Mouse (Mus musculus): Measurements from ENCODE around the gene Tab1. TPM values are rescaled to one million over a fixed set of nuclear protein-coding genes. Genes with fewer than 3 reads are reported as not detected.

Tab1 gene
- total and polyA plus RNA-seq, 2 experiments from 2014 or later: 23.6 to 43.5 TPM

DNA sequence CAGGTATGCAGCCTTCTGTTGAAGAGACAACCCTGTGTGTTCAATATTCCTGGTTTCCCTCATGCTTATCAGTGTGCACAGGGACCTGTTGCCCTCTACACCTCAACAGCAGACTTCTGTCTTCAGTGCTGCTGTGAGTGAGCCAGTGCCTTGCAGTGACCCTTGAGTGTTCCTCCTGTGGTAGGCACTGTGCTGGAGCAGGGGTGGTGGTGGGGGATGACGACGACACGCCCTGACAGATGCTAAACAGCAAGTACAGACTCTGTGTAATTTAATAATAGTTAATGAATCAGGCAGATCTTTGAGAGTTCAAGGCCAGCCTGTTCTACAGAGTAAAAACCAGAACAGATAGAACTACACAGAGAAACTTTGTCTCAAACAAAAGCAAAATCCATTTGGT lies 3.7 kb downstream of the Tab1 start:
- no peak for TF ChIP-seq CTCF (IDR thresholded peaks at IDR 0.05)
- H3K27me3 ChIP-seq (ENCODE audit: insufficient read depth, low read length): no peaks in the 10 kb centered on the region
- no peak overlapping the region for H3K4me2 ChIP-seq (ENCODE audit: low read depth, low read length, poor library complexity, severe bottlenecking)
- ATAC-seq (ENCODE audit: low FRiP score) (no peak), DNase-seq (ENCODE audit: low spot score) (no peak)
- H3K9me3 ChIP-seq (ENCODE audit: low read length): no peaks in the 10 kb centered on the region
- no peaks in the 10 kb centered on the region for H3K36me3 ChIP-seq (ENCODE audit: insufficient read depth, low read length)
- 95% methylated on average over 3 of the region's 3 CpGs for WGBS
- peaks cover 12% of the 10 kb centered on the region for H3K4me1 ChIP-seq (ENCODE audit: insufficient read depth, low read length)
- no peak overlapping the region for H3K27ac ChIP-seq (ENCODE audit: low read depth, low read length)
- H3K9ac ChIP-seq (replicated peaks; ENCODE audit: low read length, poor library complexity, severe bottlenecking): no peak overlapping the region
- no peak overlapping the region for H3K4me3 ChIP-seq (ENCODE audit: low read depth, low read length)

DNA sequence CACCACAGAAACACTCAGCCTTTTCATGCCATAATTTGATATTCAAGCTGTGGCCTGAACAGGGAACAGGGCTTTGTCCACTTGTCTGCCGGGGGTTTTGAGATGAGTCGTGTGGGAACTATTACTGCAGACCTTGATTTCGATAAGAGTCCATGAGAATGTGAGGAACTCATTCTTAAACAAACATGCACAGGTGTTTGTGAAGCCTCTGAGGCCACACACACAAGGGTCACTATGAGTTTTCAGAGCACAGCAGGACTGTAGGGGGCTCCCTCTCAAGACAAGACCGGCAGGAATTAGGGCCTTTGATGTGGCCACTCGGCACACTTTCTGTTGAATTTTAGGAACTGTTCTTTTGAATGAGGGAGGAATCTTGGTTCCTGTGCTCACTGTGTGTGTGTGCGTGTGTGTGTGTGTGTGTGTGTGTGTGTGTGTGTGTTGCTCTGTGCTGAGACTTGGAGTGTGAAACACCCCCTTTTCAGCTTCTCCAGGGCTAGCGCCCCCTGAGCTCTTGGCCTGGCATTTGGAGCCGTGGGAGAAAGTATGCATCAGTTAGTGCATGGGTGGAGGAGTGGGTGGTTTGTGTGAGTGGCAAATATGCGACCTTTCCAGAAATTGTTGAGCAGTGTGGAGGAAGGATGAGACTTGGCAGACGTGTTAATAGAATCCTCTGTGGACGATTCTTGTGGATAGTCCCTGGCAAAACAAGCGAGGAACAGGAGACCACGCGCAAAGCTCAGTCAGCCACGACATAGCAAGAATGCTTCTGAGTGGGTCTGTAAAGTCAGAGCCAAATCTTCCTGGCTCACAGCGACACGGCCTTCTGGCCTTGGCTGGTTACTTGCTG lies 5.2 kb downstream of the Tab1 start:
- Histone ChIP-seq H3K27me3 (ENCODE audit: insufficient read depth, low read length) (no peaks in the 10 kb centered on the region), H3K36me3 (ENCODE audit: insufficient read depth, low read length) (0 out of 2 replicates have a peak, but pooled peaks cover under 1% of the 10 kb centered on the region), H3K27ac (ENCODE audit: low read depth, low read length) (no peak overlapping the region), H3K9ac (replicated peaks; ENCODE audit: low read length, poor library complexity, severe bottlenecking) (no peak overlapping the region; the same call in 1 of the 2 replicates), H3K4me2 (ENCODE audit: low read depth, low read length, poor library complexity, severe bottlenecking) (no peak overlapping the region), H3K9me3 (ENCODE audit: low read length) (no peaks in the 10 kb centered on the region), H3K4me3 (ENCODE audit: low read depth, low read length) (no peak overlapping the region), H3K4me1 (ENCODE audit: insufficient read depth, low read length) (peaks cover 10% of the 10 kb centered on the region; the same call in 1 of the 2 replicates)
- peak; percentile 30 for DNase-seq (ENCODE audit: low spot score)
- peak; percentile 33; the same call in 1 of the 2 replicates for TF ChIP-seq CTCF (IDR thresholded peaks at IDR 0.05)
- WGBS: 54% methylated on average over 17 of the region's 17 CpGs
- ATAC-seq (ENCODE audit: low FRiP score): 0 out of 2 replicates have a peak, but pooled peaks have one; percentile 32

DNA sequence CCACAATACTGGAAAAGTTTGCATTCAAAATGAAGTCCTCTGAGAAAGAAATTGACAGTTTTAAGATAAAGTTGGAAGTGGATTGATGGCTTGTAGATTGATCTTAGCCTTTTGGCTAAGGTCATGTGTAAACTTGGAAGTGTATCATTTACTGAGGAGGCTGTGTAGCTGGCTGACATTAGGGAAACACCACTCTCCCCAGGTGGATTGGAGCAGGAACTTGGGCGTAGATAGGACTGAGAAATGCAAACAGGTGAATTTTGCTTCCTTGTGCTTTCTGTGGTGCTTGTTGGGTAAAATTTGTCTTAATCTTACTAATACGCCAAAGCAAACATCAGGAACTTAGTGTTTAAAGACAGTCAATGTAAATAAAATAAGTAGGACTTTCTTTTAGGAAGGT lies 7.4 kb downstream of the Tab1 start:
- Histone ChIP-seq H3K4me2 (ENCODE audit: low read depth, low read length, poor library complexity, severe bottlenecking) (no peak overlapping the region), H3K36me3 (ENCODE audit: insufficient read depth, low read length) (0 out of 2 replicates have a peak, but pooled peaks cover 3% of the 10 kb centered on the region), H3K9ac (replicated peaks; ENCODE audit: low read length, poor library complexity, severe bottlenecking) (no peak overlapping the region), H3K4me1 (ENCODE audit: insufficient read depth, low read length) (no peaks in the 10 kb centered on the region), H3K27me3 (ENCODE audit: insufficient read depth, low read length) (no peaks in the 10 kb centered on the region), H3K27ac (ENCODE audit: low read depth, low read length) (no peak overlapping the region), H3K9me3 (ENCODE audit: low read length) (no peaks in the 10 kb centered on the region), H3K4me3 (ENCODE audit: low read depth, low read length) (no peak overlapping the region)
- WGBS: 100% methylated on average over 2 of the region's 2 CpGs
- no peak for ATAC-seq (ENCODE audit: low FRiP score)
- DNase-seq (ENCODE audit: low spot score): no peak
- TF ChIP-seq CTCF (IDR thresholded peaks at IDR 0.05): no peak

DNA sequence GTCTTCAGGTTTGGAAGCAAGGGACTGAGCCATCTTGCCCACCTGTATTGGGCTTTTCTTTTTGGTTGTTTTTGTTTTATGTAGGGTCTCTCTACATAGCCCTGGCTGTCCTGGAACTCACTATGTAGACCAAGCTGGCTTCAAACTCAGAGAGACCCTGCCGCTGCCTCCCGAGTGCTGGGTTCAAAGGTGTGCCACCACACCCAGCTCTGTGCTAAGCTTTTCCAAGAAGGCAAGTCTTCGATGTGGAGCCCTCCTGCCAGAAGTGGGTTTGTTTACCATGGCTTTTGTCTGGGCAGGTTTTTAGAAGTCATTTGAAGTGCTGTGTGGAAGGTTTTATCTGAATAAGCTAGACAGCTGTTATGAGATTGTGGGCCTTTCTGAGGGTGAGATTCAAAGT lies 8.0 kb downstream of the Tab1 start:
- H3K9me3 ChIP-seq (ENCODE audit: low read length): no peaks in the 10 kb centered on the region
- H3K4me3 ChIP-seq (ENCODE audit: low read depth, low read length): no peak overlapping the region
- H3K27ac ChIP-seq (ENCODE audit: low read depth, low read length): no peak overlapping the region
- WGBS: 94% methylated on average over 3 of the region's 3 CpGs
- H3K36me3 ChIP-seq (ENCODE audit: insufficient read depth, low read length): 0 out of 2 replicates have a peak, but pooled peaks cover 3% of the 10 kb centered on the region
- DNase-seq (ENCODE audit: low spot score): no peak
- H3K27me3 ChIP-seq (ENCODE audit: insufficient read depth, low read length): no peaks in the 10 kb centered on the region
- no peaks in the 10 kb centered on the region for H3K4me1 ChIP-seq (ENCODE audit: insufficient read depth, low read length)
- no peak overlapping the region for H3K4me2 ChIP-seq (ENCODE audit: low read depth, low read length, poor library complexity, severe bottlenecking)
- H3K9ac ChIP-seq (replicated peaks; ENCODE audit: low read length, poor library complexity, severe bottlenecking): no peak overlapping the region
- TF ChIP-seq CTCF (IDR thresholded peaks at IDR 0.05): no peak
- no peak for ATAC-seq (ENCODE audit: low FRiP score)

DNA sequence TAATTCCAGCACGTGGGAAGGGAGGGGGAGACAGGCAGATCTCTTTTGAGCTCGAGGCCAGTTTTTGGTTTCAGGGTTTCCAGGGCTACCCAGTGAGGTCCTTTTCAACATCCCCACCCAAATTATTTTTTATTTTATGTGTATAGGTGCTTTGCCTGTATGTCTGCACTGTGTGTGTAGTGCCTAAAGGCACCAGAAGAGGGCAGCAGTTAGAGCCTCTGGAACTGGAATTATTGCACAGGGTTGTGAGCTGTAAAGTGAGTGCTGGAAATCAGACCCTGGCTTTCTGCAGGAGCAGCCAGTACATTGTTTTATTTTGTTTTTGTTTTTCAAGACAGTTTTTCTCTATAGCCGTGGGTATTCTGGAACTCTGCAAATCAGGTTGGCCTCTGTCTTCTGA lies 9.2 kb downstream of the Tab1 start:
- Histone ChIP-seq H3K4me3 (ENCODE audit: low read depth, low read length) (no peak overlapping the region), H3K27ac (ENCODE audit: low read depth, low read length) (no peak overlapping the region), H3K9ac (replicated peaks; ENCODE audit: low read length, poor library complexity, severe bottlenecking) (no peak overlapping the region), H3K4me2 (ENCODE audit: low read depth, low read length, poor library complexity, severe bottlenecking) (no peak overlapping the region), H3K9me3 (ENCODE audit: low read length) (no peaks in the 10 kb centered on the region), H3K4me1 (ENCODE audit: insufficient read depth, low read length) (no peaks in the 10 kb centered on the region), H3K27me3 (ENCODE audit: insufficient read depth, low read length) (no peaks in the 10 kb centered on the region), H3K36me3 (ENCODE audit: insufficient read depth, low read length) (0 out of 2 replicates have a peak, but pooled peaks cover 3% of the 10 kb centered on the region)
- DNase-seq (ENCODE audit: low spot score) (no peak), ATAC-seq (ENCODE audit: low FRiP score) (no peak)
- peak; percentile 47 for TF ChIP-seq CTCF (IDR thresholded peaks at IDR 0.05)
- WGBS: 97% methylated on average over 3 of the region's 3 CpGs

DNA sequence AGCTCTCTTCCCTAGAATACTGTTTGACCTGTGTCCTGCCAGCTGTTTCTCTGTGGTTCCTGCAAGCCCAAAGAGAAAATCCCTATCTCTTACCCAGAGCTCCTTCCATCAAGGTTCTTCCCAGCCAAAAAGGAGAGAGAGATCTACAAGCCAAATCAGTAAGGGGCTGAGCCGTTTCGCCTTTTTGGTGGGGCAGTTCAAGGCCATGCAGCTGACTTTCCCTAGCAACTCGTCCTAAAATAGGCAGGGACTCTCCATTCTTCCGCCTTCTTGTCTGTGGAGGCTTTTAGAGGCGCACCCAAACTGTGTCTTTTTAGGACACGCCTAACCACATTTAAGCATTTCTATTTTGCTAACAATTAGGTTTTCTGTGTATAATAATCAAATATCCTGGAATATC lies 10.8 kb downstream of the Tab1 start:
- H3K27ac ChIP-seq (ENCODE audit: low read depth, low read length): no peak overlapping the region
- H3K4me2 ChIP-seq (ENCODE audit: low read depth, low read length, poor library complexity, severe bottlenecking): no peak overlapping the region
- H3K9ac ChIP-seq (replicated peaks; ENCODE audit: low read length, poor library complexity, severe bottlenecking): no peak overlapping the region
- no peak overlapping the region for H3K4me3 ChIP-seq (ENCODE audit: low read depth, low read length)
- no peaks in the 10 kb centered on the region for H3K4me1 ChIP-seq (ENCODE audit: insufficient read depth, low read length)
- WGBS: 94% methylated on average over 6 of the region's 6 CpGs
- no peak for TF ChIP-seq CTCF (IDR thresholded peaks at IDR 0.05)
- H3K9me3 ChIP-seq (ENCODE audit: low read length): no peaks in the 10 kb centered on the region
- ATAC-seq (ENCODE audit: low FRiP score): no peak
- DNase-seq (ENCODE audit: low spot score): no peak
- H3K27me3 ChIP-seq (ENCODE audit: insufficient read depth, low read length): no peaks in the 10 kb centered on the region
- peaks cover 9% of the 10 kb centered on the region; the same call in 1 of the 2 replicates for H3K36me3 ChIP-seq (ENCODE audit: insufficient read depth, low read length)

All from midbrain, postnatal 0 days (tissue).